Mouse (Mus musculus) WW6 (cell line): Measurements from ENCODE around the gene Elp6.
A peak's percentile ranks its signal among the peaks of the same experiment; 100 is the strongest.

Source experiments
- DNase-seq: peaks from one replicate; pipeline ENCODE4 v3.0.0-alpha.2; 2013; ENCODE audit warnings: low read depth, low spot score

Gene Elp6

DNA sequence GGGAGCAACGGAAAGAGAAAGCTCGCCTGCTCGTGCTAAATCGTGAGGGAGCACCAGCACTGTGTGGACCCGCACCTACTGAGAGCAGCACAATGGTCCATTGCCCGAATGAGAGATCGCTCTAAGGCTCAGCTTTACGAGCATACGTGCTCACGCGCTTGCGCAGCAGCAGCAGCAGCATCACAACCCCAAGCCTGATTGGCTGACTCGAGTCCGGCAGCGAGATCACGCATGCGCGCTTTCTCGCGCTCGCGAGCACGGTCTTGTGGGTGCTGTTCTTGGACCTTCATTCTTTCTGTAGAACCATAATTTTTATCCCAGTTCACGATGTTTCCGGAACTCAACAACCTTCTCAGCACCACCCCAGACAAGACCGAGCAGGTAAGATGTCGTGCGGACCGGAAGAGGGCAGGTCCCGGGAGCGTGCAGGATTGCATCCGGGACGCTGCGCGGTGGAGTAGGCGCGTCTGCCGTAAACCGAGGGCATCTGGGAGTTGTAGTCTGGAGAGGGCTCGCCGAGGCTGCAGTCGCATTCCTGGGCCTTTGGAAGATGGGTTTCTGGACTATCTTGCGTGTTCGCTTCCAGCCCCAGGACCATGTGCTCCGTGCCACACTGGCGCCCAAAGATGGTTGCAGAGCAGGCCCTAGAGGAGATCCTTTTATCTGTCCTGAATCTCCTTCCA lies at the start of gene Elp6:
Gene Elp6, plus strand, starts transcription at position 205 of the 683 bp plus-strand sequence.
- peak; percentile 88 for DNase-seq

DNA sequence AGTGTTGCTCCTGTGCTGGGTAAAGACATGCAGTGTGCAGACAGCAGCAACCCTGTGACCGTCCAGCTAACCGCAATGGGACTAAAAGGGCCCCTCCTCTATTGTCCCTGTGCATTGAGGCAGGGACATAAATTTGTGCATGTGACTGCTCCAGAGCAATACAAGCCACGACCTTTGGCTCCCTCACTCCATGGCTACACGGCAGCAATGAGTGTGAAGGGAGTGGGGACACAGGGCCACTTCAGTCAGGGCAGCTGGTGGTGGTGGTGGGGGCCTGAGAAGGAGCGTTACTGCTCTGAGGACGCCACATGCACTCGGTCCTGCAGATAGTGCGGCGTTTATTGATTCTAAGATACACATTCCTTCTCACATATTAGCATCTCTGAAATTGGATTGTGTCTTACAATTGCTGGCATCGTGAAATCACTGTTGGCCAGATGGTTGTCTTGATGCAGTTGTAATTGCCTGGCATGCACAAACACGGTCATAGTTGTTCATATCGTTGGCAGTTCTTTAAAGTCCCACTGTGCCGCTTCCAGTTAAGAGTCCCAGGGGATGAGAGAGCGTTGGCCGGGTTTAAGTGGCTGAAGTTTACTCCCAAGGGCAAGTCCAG lies 49.5 kb upstream of the Elp6 start:
- DNase-seq: no peak

DNA sequence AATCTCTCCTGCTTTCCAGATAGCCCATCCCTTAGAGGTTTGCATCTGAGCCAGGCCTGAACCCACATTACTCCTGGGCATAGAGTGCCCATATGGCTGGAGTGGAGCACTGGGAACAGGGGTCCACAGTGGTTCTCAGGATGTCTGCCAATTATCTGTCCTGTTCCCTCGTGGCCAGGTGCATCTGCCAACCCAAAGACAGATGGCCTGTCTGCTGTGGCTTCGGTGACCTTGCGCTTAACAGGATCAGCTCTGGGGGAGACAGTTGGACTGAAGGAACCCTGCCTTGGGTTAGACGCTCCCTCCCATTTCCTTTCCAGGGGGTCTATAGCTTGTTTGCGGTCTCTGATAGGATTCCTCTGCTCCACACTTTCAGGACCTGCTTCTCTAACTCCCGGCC lies 46.3 kb upstream of the Elp6 start:
- no peak for DNase-seq

DNA sequence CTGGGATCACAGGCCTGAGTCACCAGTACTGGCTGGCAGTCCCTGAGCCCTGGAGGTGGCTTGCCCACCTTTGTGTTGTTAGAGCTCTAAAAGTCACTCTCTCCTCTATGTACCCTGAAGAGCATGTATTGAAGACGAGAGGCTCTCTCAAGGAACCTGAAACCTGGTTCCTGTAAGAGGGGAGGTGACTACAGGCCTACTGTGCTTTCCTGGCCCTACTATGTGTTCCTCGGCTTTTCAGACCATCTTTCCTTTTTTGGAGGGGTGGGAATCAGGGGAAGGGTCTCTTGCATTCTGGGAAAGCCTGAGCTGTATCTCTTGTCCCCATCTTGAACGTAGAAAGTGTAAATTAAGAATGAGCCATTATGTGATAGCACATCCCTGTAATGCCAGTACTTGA lies 45.9 kb upstream of the Elp6 start:
- DNase-seq: no peak

DNA sequence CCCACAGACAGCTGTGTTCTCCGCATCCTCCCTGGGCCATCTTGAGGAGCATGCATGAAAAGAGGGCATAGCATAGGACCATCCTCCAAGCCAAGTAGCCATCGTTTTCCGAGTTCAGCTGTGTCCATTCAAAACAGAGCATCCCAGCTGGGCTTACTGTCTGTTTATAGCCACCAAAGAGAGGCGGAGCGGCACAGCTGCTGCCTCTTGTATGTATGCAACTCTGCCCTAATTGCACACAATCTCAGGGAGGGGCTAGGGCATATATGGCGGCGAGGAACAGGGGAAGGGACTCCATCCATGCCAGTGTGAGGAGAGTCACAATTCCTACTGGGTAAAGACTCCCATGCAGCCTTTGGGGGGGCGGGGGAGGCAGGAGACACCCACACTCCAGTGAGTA lies 41.8 kb upstream of the Elp6 start:
- no peak for DNase-seq

DNA sequence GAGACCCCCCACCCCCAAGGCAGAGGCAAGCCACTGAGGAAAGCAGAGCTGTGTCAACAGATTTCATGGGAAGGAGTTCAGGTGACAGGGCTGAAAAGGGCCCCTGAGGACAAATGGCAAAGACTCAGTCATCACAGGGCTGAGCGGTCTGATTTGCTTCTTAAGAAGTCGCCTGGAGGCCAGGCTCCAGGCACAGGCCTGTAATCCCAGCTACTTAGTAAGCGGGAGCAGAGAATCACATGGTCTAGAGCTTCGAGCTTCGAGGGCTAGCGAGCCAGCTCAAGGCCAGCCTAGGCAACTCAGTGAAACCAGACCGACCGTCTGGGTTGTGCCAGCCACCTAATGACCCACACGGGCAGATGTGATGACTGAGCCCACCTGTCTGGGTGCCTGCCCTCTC lies 40.0 kb upstream of the Elp6 start:
- no peak for DNase-seq

DNA sequence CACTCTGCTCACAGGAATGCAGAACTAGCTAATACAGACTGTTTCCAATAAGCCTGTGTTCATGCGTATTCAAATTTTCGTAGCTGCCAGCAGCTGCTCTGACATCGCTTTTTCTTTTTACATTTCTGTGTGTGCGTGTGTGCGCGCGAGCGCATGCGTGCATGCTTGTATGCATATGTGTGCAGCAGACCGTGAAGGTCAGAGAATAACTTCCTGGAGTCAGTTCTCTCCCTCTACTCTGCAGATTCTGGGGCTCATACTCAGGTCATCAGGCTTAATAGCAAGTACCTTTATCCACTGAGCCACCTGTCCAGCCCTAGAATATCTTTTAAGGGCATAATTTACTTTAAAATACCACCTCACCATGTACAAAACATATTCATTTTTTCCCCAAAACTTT lies 36.6 kb upstream of the Elp6 start:
- DNase-seq: no peak

DNA sequence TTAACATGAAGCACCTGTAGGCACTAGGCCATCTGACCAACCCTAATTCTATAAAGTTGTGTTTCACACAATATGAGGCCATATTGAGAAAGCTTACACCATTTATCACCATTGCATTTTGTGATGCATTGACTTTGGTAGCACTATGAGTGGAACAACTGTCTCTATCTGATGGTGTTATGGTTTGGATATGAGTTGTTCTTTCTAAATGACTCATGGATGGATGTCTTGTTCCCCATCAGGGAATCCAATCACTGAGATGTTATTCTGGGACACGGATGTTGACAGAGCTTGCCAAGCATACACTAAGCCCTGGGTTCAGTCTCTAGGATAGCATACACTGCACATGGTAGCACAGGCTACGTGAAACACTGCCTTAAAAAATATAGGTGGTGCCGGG lies 32.6 kb upstream of the Elp6 start:
- DNase-seq: no peak

DNA sequence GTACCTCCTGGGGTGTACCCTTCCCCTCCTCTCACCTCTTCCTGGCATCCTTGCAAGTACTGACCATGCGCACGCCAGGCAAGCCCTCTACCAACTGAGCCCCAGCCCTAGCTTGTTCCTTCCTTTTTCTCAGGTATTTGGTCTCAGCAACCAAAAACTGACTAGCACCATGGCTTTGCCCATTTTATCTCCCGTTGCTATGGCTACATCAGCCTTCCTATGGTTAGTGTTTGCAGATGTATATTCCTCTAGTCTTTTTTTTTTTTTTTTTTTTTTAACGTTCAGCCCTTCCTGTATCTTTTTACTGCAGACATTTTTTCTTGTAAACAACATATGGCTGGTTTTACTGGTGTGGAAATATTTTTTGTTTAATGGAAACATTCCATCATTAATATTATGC lies 31.5 kb upstream of the Elp6 start:
- no peak for DNase-seq

DNA sequence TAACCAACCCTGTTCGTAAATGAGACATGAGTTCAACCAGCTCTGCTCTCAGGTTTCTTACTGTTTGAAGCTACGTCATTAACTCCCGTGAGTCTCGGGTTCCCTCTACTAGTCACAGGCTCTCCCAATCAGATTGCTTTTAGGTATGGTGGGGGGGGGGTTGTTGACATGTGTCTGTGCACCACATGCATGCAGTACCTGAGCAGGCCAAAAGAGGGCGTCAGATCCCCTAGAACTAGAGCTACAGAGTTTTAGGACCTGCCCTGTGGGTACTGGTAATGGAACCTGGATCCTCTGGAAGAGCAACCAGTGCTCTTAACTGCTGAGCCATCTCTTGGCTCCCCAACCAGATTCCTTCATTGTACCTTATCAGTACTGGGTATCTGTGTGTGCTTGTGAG lies 29.1 kb upstream of the Elp6 start:
- peak; percentile 59 for DNase-seq

DNA sequence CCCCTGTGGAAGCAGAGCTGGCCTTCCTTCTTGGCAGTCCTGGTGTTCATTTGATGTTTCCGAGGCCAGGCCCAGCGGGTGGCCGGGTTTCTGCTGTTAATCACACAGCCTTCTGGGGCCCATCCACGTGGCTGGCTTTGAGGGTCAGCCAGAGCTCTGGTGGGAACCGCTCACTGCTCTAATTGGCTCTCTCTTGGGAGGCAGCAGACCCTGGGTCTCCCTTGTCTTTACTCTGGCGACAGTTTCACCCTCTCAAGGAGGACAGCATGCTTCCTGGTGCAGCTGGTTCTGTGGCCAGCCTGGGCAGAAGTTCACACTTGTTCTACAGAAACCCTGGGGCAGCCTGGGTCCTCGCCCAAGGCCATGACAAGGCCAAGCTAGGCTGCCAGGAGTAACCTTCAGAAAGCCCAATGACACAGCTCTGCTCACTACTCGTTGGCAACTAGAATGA lies 27.5 kb upstream of the Elp6 start:
- DNase-seq: no peak

DNA sequence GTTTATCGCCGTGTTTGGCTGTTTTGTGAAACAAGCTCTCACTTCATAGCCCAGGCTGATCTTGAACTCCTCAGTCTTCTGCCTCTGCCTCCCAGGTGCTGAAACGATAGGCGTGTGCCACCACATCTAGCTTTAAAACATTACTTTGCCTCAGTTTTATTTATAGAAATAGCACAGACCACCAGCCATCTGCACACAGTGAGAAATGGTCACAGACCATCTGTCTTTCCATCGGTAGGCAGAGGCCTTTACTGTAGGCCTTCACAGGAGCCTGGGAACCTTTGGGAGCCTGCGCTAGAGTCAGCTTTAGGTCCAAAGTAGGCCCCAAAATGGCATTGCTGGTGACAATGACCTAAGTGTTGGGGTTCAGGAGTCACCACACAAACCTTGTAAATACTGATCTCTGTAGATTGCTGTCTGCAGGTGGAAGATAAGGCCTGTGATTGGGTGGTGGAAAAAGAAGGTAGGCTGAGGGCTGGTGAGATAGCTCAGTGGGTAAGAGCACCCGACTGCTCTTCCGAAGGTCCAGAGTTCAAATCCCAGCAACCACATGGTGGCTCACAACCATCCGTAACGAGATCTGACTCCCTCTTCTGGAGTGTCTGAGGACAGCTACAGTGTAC lies 20.8 kb upstream of the Elp6 start:
- DNase-seq: no peak

DNA sequence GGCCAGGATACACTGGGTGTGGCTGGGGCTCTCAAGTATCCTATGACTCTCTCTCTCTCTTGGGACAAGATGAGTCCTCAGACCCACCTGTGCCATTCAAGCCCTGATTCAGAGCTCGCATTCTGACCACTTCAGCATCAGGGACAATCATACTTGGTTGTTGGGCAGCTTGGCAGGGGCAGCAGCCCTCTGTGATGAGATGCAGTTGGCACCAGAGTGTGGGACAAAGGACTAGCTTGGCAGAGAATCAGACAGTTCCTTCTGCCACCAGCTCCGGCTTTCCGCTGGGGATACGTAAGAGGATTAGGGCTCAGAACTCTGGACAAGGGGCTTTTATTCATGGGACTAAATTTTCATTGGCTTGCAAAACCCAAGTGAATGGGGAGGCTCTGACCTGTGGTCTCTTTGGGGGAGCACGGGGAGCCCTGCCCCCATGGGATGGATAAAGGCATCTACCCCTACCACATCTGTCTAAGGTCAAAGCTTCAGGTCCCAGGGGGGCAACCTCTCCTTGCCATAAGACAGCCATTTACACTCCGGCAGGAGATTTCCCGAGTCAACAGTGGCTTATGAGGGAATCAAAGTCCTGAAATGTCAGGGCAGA lies 17.6 kb upstream of the Elp6 start:
- DNase-seq: no peak

DNA sequence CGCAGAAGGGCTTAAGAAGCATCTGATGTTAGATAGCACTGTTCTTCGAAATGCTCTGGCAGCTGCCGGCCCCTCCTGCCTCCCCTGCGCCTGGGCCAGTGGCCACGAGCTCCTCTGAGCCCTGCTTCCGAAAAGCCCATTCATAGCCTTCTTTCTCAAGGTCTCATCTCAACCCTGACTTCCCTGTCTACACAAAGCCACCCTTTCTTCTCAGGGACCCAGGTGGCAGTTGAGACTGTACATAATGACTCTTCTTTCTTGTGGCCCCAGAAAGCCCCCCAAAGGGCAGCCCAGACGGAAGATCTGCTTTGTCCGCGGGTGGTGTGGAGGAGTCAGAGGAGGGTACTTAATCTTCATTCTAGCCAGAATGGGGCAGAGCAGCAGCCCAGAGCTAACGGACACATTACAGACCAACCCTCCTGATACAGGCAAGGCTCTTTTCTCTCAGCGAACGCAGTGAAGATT lies 11.7 kb upstream of the Elp6 start:
- no peak for DNase-seq

DNA sequence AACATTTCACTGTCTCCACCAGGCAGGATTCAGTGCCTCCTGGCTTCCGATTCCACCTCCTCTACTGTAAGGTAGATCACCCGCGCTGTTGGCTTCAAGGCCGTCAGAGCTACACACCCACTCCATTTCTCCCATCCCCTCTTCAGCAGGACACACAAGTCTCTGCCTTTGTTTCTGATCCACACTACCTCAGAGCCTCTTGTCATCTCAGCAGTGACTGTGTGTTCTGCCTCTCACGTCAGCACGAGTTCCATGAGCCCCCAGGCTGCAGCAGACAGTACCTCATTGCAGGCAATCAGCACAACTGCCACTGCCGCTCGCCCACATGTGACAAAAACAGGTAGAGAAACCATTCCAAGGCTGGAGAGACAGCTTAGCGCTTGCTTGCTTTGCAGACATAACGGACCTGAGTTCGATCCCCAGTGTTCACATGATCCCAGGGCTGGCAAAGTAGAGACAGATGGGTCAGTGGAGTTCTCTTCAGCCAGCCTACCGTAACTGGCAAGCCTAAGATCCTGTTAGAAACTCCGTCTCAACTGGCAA lies 11.0 kb upstream of the Elp6 start:
- DNase-seq: no peak

DNA sequence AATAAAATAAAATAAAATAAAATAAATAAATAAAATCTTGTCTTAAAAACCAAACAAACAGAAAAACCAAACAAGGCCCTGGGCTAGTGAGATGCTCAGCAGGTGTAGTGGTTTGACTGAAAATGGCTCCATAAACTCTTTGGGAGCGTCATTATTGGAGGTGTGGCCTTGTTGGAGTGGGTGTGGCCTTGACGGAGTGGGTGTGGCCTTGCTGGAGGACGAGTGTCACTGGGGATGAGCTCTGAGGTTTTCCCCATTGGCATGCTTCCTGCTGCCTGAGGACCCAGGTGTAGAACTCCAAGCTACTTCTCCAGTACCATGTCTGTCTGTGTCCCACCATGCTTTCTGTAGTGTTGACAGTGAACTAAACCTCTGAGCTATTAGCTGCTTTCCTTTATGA lies 10.2 kb upstream of the Elp6 start:
- DNase-seq: no peak

DNA sequence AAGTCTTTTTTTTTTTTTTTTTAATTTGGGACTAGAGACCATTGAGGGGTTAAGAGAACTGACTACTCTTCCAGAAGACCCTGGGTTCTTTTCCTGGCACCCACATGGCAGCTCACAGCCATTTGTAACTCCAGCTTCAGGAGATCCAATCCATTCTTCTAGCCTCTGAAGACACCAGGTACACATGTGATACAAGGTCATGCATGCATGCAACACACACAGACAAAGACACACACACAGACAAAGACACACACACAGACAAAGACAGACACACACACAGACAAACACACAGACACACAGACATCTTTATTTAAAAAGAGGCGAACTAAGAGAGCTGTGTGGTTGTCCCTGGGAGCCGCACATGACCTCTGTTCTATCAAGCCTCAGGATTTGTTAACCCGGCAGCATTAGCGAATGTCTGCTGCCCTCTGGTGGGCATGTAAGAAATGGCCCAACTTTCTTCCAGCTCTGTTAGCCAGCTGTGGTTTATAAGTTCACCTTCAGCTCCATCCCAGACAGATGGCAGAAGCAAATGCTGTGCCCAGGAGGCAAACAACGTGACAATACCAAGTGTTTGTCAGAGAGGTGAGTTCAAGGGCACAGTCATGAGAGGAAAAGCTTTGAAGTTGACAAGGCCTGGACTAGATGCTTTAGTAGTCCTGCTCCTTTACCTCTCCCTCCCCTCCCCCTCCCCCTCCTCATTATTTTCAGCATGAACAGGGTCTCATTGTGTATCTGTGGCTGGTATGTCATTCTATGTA lies 7.9 kb upstream of the Elp6 start:
- peak; percentile 68 for DNase-seq

DNA sequence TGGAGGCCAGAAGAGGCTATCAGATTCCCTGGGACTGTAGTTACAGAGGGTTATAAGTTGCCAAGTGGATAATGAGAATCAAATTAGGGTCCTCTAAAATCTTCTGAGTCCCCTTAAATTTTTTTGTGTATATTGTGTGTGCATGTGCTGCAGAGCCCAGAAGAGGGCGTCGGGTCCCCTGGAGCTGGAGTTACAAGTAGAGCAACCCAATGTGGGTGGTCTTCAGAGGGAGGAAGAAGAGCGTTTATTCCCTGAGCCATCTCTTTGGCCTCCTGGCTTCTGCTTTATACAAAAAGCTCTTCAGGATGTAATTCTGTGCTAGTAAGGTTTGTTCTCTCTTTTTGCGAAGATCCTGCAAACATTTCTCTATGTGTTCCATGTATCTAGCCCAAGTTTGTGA lies 457 bp upstream of the Elp6 start:
- no peak for DNase-seq

DNA sequence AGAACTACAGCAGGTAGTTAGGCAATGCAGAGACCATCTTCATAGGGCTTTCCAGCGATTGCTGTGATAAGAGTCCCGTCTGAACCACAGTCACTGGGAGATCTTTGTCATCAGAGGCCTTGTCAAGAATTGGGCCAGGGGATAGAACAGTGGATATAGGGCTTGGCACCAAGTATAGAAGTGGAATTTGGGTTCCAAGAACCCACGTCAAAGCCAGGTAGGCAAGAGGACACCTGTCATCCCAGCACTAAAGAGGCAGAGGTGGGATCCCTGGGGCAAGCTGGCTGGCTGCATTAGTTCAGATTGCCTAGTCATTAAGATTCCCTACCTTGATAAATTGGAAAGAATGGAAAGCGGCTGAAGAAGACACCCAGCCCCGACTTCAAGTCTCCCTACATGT lies 1.4 kb downstream of the Elp6 start:
- DNase-seq: no peak

DNA sequence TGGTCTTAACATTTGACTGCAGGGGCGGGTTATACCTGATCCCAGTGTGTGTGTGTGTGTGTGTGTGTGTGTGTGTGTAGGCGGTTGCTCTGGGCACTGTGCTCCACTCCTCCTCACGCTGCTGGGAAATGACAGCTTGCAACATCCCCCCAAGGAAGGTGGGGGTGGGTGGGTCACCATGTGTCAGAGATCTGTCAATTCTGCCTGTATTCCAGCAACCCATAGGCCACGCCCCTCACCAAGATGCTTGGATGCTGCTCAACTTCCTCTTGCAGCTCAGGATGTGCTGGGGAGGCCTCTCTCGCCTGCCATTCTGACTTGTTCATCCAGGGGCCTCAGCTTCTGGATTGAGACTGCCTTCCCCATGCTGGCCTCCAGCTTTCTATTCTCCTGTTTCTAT lies 9.7 kb downstream of the Elp6 start:
- no peak for DNase-seq

DNA sequence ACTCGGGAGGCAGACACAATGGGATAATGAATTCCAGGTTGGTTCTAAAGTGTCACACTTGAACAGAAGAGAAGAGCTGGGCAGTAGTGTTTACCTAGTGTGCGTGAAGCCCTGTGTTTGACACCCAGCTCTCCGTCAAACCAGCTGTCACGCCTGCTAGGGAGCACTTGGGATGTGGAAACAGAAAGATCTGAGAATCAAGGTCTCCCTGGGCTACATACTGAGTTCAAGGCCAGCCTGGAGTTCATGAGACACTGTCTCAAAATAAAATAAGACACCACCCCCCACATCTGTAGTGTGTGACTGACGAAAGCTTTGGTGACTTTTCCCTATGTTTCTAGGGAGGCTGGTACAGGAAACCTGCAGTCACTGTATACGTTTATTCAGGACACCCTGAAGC lies 10.4 kb downstream of the Elp6 start:
- no peak for DNase-seq

DNA sequence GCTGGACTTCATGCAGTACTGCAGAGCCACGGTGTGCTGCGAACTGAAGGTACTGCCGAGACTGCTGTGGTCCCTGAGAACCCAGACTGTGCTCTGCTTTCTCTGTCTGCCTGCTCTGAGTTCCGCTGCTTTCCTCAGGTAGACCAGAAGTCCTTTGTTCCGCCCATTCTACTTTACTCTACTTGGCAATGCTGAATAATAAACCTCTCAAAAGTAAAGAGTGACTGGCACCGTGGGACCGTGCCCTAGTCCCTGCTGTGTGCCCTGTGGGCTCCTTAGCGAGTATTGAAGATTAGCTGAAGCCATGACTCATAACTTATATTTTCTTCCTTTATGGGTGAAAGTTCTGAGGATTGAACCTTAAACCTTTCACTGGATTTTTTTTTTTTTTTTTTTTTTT lies 10.9 kb downstream of the Elp6 start:
- no peak for DNase-seq
